Mouse (Mus musculus): ENCODE results near the gene Zfp964. TPM values are rescaled to one million over a fixed set of nuclear protein-coding genes. Genes with fewer than 3 reads are reported as not detected.

Gene Zfp964
- 0.57 and 0.61 TPM in 2 replicates for polyA plus RNA-seq (2015; fragmentation: Nextera tagmentation; extraction: Ambion mirVana)

GRCm38 (mm10) chr8:69654358-69654981, at the start of gene Zfp964:
Zfp964 (plus strand) TSS chr8:69654479.
- Histone ChIP-seq H3K4me1 (replicated peaks; ENCODE audit: control insufficient read depth, insufficient read depth) (peaks cover 4% of the 10 kb centered on the region; the same call in 1 of the 2 replicates), H3K9ac (ENCODE audit: low read length) (peak within 1 kb of the TSS; percentile 73), H3K27ac (replicated peaks) (peak within 1 kb of the TSS; percentile 85), H3K36me3 (ENCODE audit: control insufficient read depth, insufficient read depth, low read length) (no peaks in the 10 kb centered on the region), H3K4me3 (ENCODE audit: low read depth, low read length) (peak within 1 kb of the TSS; percentile 59), H3K27me3 (ENCODE audit: control insufficient read depth, insufficient read depth, low read length) (no peaks in the 10 kb centered on the region), H3K4me2 (replicated peaks; ENCODE audit: low read depth) (peak within 1 kb of the TSS; percentile 90), H3K9me3 (ENCODE audit: control insufficient read depth, low read length) (no peaks in the 10 kb centered on the region)
- ATAC-seq (ENCODE audit: low FRiP score, low TSS enrichment), result peak; percentile 100
- TF ChIP-seq CTCF (IDR thresholded peaks at IDR 0.05; ENCODE audit: low read depth) (no peak), EP300 (optimal IDR thresholded peaks at IDR 0.05) (no peak)
- peak; percentile 92 for DNase-seq (ENCODE audit: low spot score)
- under 1% methylated on average over 50 of the region's 55 CpGs for WGBS

GRCm38 (mm10) chr8:69614687-69615086, 39.6 kb upstream of the Zfp964 start:
- peaks cover 23% of the 10 kb centered on the region; the same call in 1 of the 2 replicates for H3K36me3 ChIP-seq (ENCODE audit: control insufficient read depth, insufficient read depth, low read length)
- no peaks in the 10 kb centered on the region for H3K27me3 ChIP-seq (ENCODE audit: control insufficient read depth, insufficient read depth, low read length)
- ATAC-seq (ENCODE audit: low FRiP score, low TSS enrichment) (no peak), DNase-seq (ENCODE audit: low spot score) (no peak)
- H3K9ac ChIP-seq (ENCODE audit: low read length), result no peak overlapping the region
- H3K4me3 ChIP-seq (ENCODE audit: low read depth, low read length), result no peak overlapping the region
- no peak overlapping the region for H3K27ac ChIP-seq (replicated peaks)
- no peak overlapping the region for H3K4me2 ChIP-seq (replicated peaks; ENCODE audit: low read depth)
- TF ChIP-seq CTCF (IDR thresholded peaks at IDR 0.05; ENCODE audit: low read depth) (peak; percentile 57), EP300 (optimal IDR thresholded peaks at IDR 0.05) (no peak)
- no peaks in the 10 kb centered on the region for H3K9me3 ChIP-seq (ENCODE audit: control insufficient read depth, low read length)
- 64% methylated on average over 2 of the region's 2 CpGs for WGBS
- no peaks in the 10 kb centered on the region for H3K4me1 ChIP-seq (replicated peaks; ENCODE audit: control insufficient read depth, insufficient read depth)

GRCm38 (mm10) chr8:69618078-69618477, 36.2 kb upstream of the Zfp964 start:
- H3K27ac ChIP-seq (replicated peaks), result no peak overlapping the region
- no peaks in the 10 kb centered on the region for H3K27me3 ChIP-seq (ENCODE audit: control insufficient read depth, insufficient read depth, low read length)
- H3K4me3 ChIP-seq (ENCODE audit: low read depth, low read length), result no peak overlapping the region
- ATAC-seq (ENCODE audit: low FRiP score, low TSS enrichment), result 0 out of 2 replicates have a peak, but pooled peaks have one; percentile 38
- no peak overlapping the region for H3K9ac ChIP-seq (ENCODE audit: low read length)
- H3K9me3 ChIP-seq (ENCODE audit: control insufficient read depth, low read length), result no peaks in the 10 kb centered on the region
- TF ChIP-seq EP300 (optimal IDR thresholded peaks at IDR 0.05), result no peak
- 100% methylated on average over 1 of the region's 1 CpGs for WGBS
- no peaks in the 10 kb centered on the region for H3K4me1 ChIP-seq (replicated peaks; ENCODE audit: control insufficient read depth, insufficient read depth)
- DNase-seq (ENCODE audit: low spot score), result no peak
- no peak overlapping the region for H3K4me2 ChIP-seq (replicated peaks; ENCODE audit: low read depth)
- H3K36me3 ChIP-seq (ENCODE audit: control insufficient read depth, insufficient read depth, low read length), result peaks cover 12% of the 10 kb centered on the region; the same call in 1 of the 2 replicates

- H3K4me3 ChIP-seq (ENCODE audit: low read depth, low read length), result peak within 1 kb of the TSS; percentile 78
- DNase-seq (ENCODE audit: low spot score) (peak; percentile 98), ATAC-seq (ENCODE audit: low FRiP score, low TSS enrichment) (peak; percentile 99)
- no peaks in the 10 kb centered on the region for H3K27me3 ChIP-seq (ENCODE audit: control insufficient read depth, insufficient read depth, low read length)
- H3K9me3 ChIP-seq (ENCODE audit: control insufficient read depth, low read length), result no peaks in the 10 kb centered on the region
- TF ChIP-seq CTCF (IDR thresholded peaks at IDR 0.05; ENCODE audit: low read depth) (peak; percentile 74), EP300 (optimal IDR thresholded peaks at IDR 0.05) (no peak)
- no peaks in the 10 kb centered on the region; the same call in 1 of the 2 replicates for H3K4me1 ChIP-seq (replicated peaks; ENCODE audit: control insufficient read depth, insufficient read depth)
- H3K9ac ChIP-seq (ENCODE audit: low read length), result peak within 1 kb of the TSS; percentile 97
- WGBS, result under 1% methylated on average over 41 of the region's 41 CpGs
- peak within 1 kb of the TSS; percentile 99 for H3K27ac ChIP-seq (replicated peaks)
- H3K36me3 ChIP-seq (ENCODE audit: control insufficient read depth, insufficient read depth, low read length), result no peaks in the 10 kb centered on the region
- H3K4me2 ChIP-seq (replicated peaks; ENCODE audit: low read depth), result peak within 1 kb of the TSS; percentile 63
These were observed 29.0 kb upstream of the Zfp964 start, which contains the start of gene Zfp868 for GRCm38 (mm10) chr8:69625095-69625789. Zfp868 (minus strand) TSS chr8:69625548.

GRCm38 (mm10) chr8:69653808-69654357, 396 bp upstream of the Zfp964 start:
- no peaks in the 10 kb centered on the region for H3K9me3 ChIP-seq (ENCODE audit: control insufficient read depth, low read length)
- DNase-seq (ENCODE audit: low spot score) (no peak), ATAC-seq (ENCODE audit: low FRiP score, low TSS enrichment) (no peak)
- TF ChIP-seq CTCF (IDR thresholded peaks at IDR 0.05; ENCODE audit: low read depth) (no peak), EP300 (optimal IDR thresholded peaks at IDR 0.05) (no peak)
- no peak overlapping the region for H3K27ac ChIP-seq (replicated peaks)
- no peaks in the 10 kb centered on the region for H3K36me3 ChIP-seq (ENCODE audit: control insufficient read depth, insufficient read depth, low read length)
- whole genome bisulfite sequencing, result 43% methylated on average over 10 of the region's 10 CpGs
- H3K27me3 ChIP-seq (ENCODE audit: control insufficient read depth, insufficient read depth, low read length), result no peaks in the 10 kb centered on the region
- H3K4me1 ChIP-seq (replicated peaks; ENCODE audit: control insufficient read depth, insufficient read depth), result peaks cover 4% of the 10 kb centered on the region; the same call in 1 of the 2 replicates
- H3K9ac ChIP-seq (ENCODE audit: low read length), result no peak overlapping the region; the same call in 1 of the 2 replicates
- H3K4me3 ChIP-seq (ENCODE audit: low read depth, low read length), result peak overlapping the region; percentile 59
- H3K4me2 ChIP-seq (replicated peaks; ENCODE audit: low read depth), result peak overlapping the region; percentile 90

Measured in stomach, postnatal 0 days (tissue).